ENCODE assay signal across 8 mouse cellular contexts in genomic region chr15:101224006-101224906, GRCm38 (mm10). TPM values are rescaled to one million over a fixed set of nuclear protein-coding genes. Genes with fewer than 3 reads are reported as not detected.
DNase-seq lines count a peak whose midpoint lies in the region; ATAC-seq and TF ChIP-seq lines count a peak whose summit lies in the region.

Gene Grasp (plus strand): TSS chr15:101224188.

- no peaks in the 10 kb centered on the region for H3K79me2 ChIP-seq in C2C12 (ENCODE audit: control insufficient read depth, insufficient read depth)

- peak; percentile 78 for ATAC-seq in forebrain, embryonic 12.5 days (ENCODE audit: low FRiP score)
- peak; percentile 90 for ATAC-seq in heart, embryonic 16.5 days (replicated peaks; ENCODE audit: extremely low read depth, insufficient read depth, low FRiP score)
- ATAC-seq in liver, embryonic 15.5 days (ENCODE audit: insufficient read depth): peak; percentile 61
- ATAC-seq in neural tube, embryonic 11.5 days (ENCODE audit: insufficient read depth, low FRiP score, low TSS enrichment): peak; percentile 62
- ATAC-seq in stomach, embryonic 15.5 days (ENCODE audit: insufficient read depth, low FRiP score, low read depth): peak; percentile 85

- peaks cover under 1% of the 10 kb centered on the region for H3K36me3 ChIP-seq in C2C12 (ENCODE audit: control insufficient read depth, insufficient read depth)
- H3K36me3 ChIP-seq in forebrain, embryonic 12.5 days (replicated peaks): peaks cover 7% of the 10 kb centered on the region
- peaks cover 6% of the 10 kb centered on the region; the same call in 1 of the 2 replicates for H3K36me3 ChIP-seq in heart, embryonic 16.5 days (ENCODE audit: control insufficient read depth, insufficient read depth)
- H3K36me3 ChIP-seq in liver, embryonic 15.5 days (replicated peaks): no peaks in the 10 kb centered on the region
- H3K36me3 ChIP-seq in neural tube, embryonic 11.5 days (ENCODE audit: control insufficient read depth, insufficient read depth, low read length): peaks cover 2% of the 10 kb centered on the region; the same call in 1 of the 2 replicates
- H3K36me3 ChIP-seq in stomach, embryonic 15.5 days: 0 out of 2 replicates have a peak, but pooled peaks cover under 1% of the 10 kb centered on the region

- no peaks in the 10 kb centered on the region for H3K79me3 ChIP-seq in C2C12 (ENCODE audit: low read depth)

- TF ChIP-seq POLR2A in bone marrow macrophage, adult 2 months (IDR thresholded peaks at IDR 0.05; ENCODE audit: borderline replicate concordance, low read depth, low read length): 0 out of 2 replicates have a peak, but pooled peaks have one; percentile 13

- H3K9me3 ChIP-seq in forebrain, embryonic 12.5 days: no peaks in the 10 kb centered on the region
- H3K9me3 ChIP-seq in heart, embryonic 16.5 days (replicated peaks; ENCODE audit: control insufficient read depth, low read length): no peaks in the 10 kb centered on the region
- no peaks in the 10 kb centered on the region for H3K9me3 ChIP-seq in liver, embryonic 15.5 days (replicated peaks)
- no peaks in the 10 kb centered on the region for H3K9me3 ChIP-seq in neural tube, embryonic 11.5 days (ENCODE audit: control insufficient read depth, low read length)
- H3K9me3 ChIP-seq in stomach, embryonic 15.5 days: no peaks in the 10 kb centered on the region

- peak within 1 kb of the TSS; percentile 80 for H3K9ac ChIP-seq in forebrain, embryonic 12.5 days
- H3K9ac ChIP-seq in heart, embryonic 16.5 days (ENCODE audit: low read length): peak within 1 kb of the TSS; percentile 94
- peak within 1 kb of the TSS; percentile 27; the same call in 1 of the 2 replicates for H3K9ac ChIP-seq in liver, embryonic 15.5 days
- peak within 1 kb of the TSS; percentile 62 for H3K9ac ChIP-seq in neural tube, embryonic 11.5 days (ENCODE audit: low read length)
- H3K9ac ChIP-seq in stomach, embryonic 15.5 days: peak within 1 kb of the TSS; percentile 76

- peak; percentile 91 to 93 for DNase-seq in kidney, postnatal 25 days
- DNase-seq in neural tube, embryonic 11.5 days (ENCODE audit: low spot score): peak; percentile 82

- H3ac ChIP-seq in C2C12 (ENCODE audit: control insufficient read depth, insufficient read length, low read depth): peak within 1 kb of the TSS; percentile 93

- under 1% methylated on average over 74 of the region's 77 CpGs for WGBS in forebrain, embryonic 12.5 days
- WGBS in heart, embryonic 16.5 days: under 1% methylated on average over 74 of the region's 77 CpGs
- under 1% methylated on average over 67 of the region's 77 CpGs for WGBS in liver, embryonic 15.5 days (ENCODE audit: insufficient replicate concordance)
- under 1% methylated on average over 67 of the region's 77 CpGs for WGBS in neural tube, embryonic 11.5 days
- under 1% methylated on average over 73 of the region's 77 CpGs for WGBS in stomach, embryonic 15.5 days

- H3K27me3 ChIP-seq in C2C12 (ENCODE audit: control insufficient read depth, insufficient read depth, insufficient read length): no peaks in the 10 kb centered on the region
- peaks cover 22% of the 10 kb centered on the region for H3K27me3 ChIP-seq in forebrain, embryonic 12.5 days
- H3K27me3 ChIP-seq in heart, embryonic 16.5 days (ENCODE audit: control insufficient read depth, insufficient read depth, low read length): peaks cover 11% of the 10 kb centered on the region
- peaks cover 62% of the 10 kb centered on the region for H3K27me3 ChIP-seq in liver, embryonic 15.5 days
- H3K27me3 ChIP-seq in neural tube, embryonic 11.5 days (ENCODE audit: control insufficient read depth, insufficient read depth, low read length): no peaks in the 10 kb centered on the region
- no peaks in the 10 kb centered on the region for H3K27me3 ChIP-seq in stomach, embryonic 15.5 days (replicated peaks)

- peaks cover 23% of the 10 kb centered on the region for H3K4me1 ChIP-seq in bone marrow macrophage, adult 2 months (ENCODE audit: control insufficient read depth, insufficient read depth, low read length)
- peaks cover 59% of the 10 kb centered on the region for H3K4me1 ChIP-seq in forebrain, embryonic 12.5 days
- peaks cover 27% of the 10 kb centered on the region for H3K4me1 ChIP-seq in heart, embryonic 16.5 days (ENCODE audit: control insufficient read depth, insufficient read depth, low read length)
- H3K4me1 ChIP-seq in liver, embryonic 15.5 days (replicated peaks): peaks cover 14% of the 10 kb centered on the region
- peaks cover 22% of the 10 kb centered on the region for H3K4me1 ChIP-seq in neural tube, embryonic 11.5 days (ENCODE audit: control insufficient read depth, insufficient read depth, low read length)
- peaks cover 70% of the 10 kb centered on the region for H3K4me1 ChIP-seq in stomach, embryonic 15.5 days

- TF ChIP-seq CTCF in C2C12 (IDR thresholded peaks at IDR 0.05; ENCODE audit: control insufficient read depth, insufficient read depth, insufficient read length): no peak
- TF ChIP-seq CTCF in bone marrow macrophage, adult 2 months (IDR thresholded peaks at IDR 0.05; ENCODE audit: low read depth, low read length): no peak

- H3K4me2 ChIP-seq in forebrain, embryonic 12.5 days: peak within 1 kb of the TSS; percentile 94
- peak within 1 kb of the TSS; percentile 88 for H3K4me2 ChIP-seq in heart, embryonic 16.5 days (ENCODE audit: low read depth, low read length)
- H3K4me2 ChIP-seq in liver, embryonic 15.5 days: peak within 1 kb of the TSS; percentile 73
- H3K4me2 ChIP-seq in neural tube, embryonic 11.5 days (ENCODE audit: low read depth): peak within 1 kb of the TSS; percentile 81
- peak within 1 kb of the TSS; percentile 88 for H3K4me2 ChIP-seq in stomach, embryonic 15.5 days

- H3K4me3 ChIP-seq in C2C12 (ENCODE audit: insufficient read depth, poor library complexity, severe bottlenecking): peak within 1 kb of the TSS; percentile 81
- peak within 1 kb of the TSS; percentile 87 for H3K4me3 ChIP-seq in bone marrow macrophage, adult 2 months (ENCODE audit: insufficient read depth, low read length)
- H3K4me3 ChIP-seq in forebrain, embryonic 12.5 days (replicated peaks): peak within 1 kb of the TSS; percentile 72
- peak within 1 kb of the TSS; percentile 90 for H3K4me3 ChIP-seq in heart, embryonic 16.5 days (ENCODE audit: low read length)
- peak within 1 kb of the TSS; percentile 56 for H3K4me3 ChIP-seq in liver, embryonic 15.5 days (replicated peaks)
- H3K4me3 ChIP-seq in neural tube, embryonic 11.5 days (ENCODE audit: low read depth, low read length): peak within 1 kb of the TSS; percentile 49
- peak within 1 kb of the TSS; percentile 84 for H3K4me3 ChIP-seq in stomach, embryonic 15.5 days (replicated peaks)

- H3K27ac ChIP-seq in bone marrow macrophage, adult 2 months (ENCODE audit: insufficient read depth, low read depth, low read length): no peak within 1 kb of the TSS
- 0 out of 2 replicates have a peak within 1 kb of the TSS, but pooled peaks have one; percentile 50 for H3K27ac ChIP-seq in forebrain, embryonic 12.5 days
- H3K27ac ChIP-seq in heart, embryonic 16.5 days (ENCODE audit: low read length): peak within 1 kb of the TSS; percentile 86
- 0 out of 2 replicates have a peak within 1 kb of the TSS, but pooled peaks have one; percentile 19 for H3K27ac ChIP-seq in liver, embryonic 15.5 days (replicated peaks)
- peak within 1 kb of the TSS; percentile 49; the same call in 1 of the 2 replicates for H3K27ac ChIP-seq in neural tube, embryonic 11.5 days (ENCODE audit: low read depth, low read length)
- peak within 1 kb of the TSS; percentile 93 for H3K27ac ChIP-seq in stomach, embryonic 15.5 days

TF ChIP-seq in C2C12, 6 proteins besides CTCF, POLR2A, EP300 and RAD21:
- TF ChIP-seq FOSL1 (IDR thresholded peaks at IDR 0.05; ENCODE audit: insufficient read depth, low read length, poor library complexity, severe bottlenecking): no peak
- no peak for TF ChIP-seq CEBPB (IDR thresholded peaks at IDR 0.05; ENCODE audit: low read depth)
- TF ChIP-seq MAX (IDR thresholded peaks at IDR 0.05): peak; percentile 12
- TF ChIP-seq USF1 (IDR thresholded peaks at IDR 0.05; ENCODE audit: low read depth): no peak
- TF ChIP-seq MYOG (IDR thresholded peaks at IDR 0.05; ENCODE audit: control insufficient read depth, extremely low read depth, insufficient read length): no peak
- no peak for TF ChIP-seq MYOD1 (IDR thresholded peaks at IDR 0.05; ENCODE audit: control insufficient read depth, insufficient read length, low read depth)
TF ChIP-seq in C2C12: peak in this region for 1.

RNA-seq across cellular contexts. Expression of gene Grasp, which starts in this region (rescaled TPM):
- 7.1 TPM for polyA plus RNA-seq in C2C12 (2012; fragmentation: generic; extraction: Trizol)
- 0.40 TPM in 1 of 2 replicates, not detected in the other for polyA plus RNA-seq in bone marrow macrophage, adult 2 months (2012; ENCODE audit: insufficient read depth, insufficient read length, missing spikeins)
- polyA plus RNA-seq in forebrain, embryonic 12.5 days (2016; fragmentation: Nextera tagmentation; extraction: Ambion mirVana): 4.1 and 4.7 TPM in 2 replicates
- polyA plus RNA-seq in heart, embryonic 16.5 days (2015; fragmentation: Nextera tagmentation; extraction: Ambion mirVana): 3.1 and 3.4 TPM in 2 replicates
- 0.37 and 0.46 TPM in 2 replicates for polyA plus RNA-seq in liver, embryonic 15.5 days (2015; fragmentation: Nextera tagmentation; extraction: Ambion mirVana)
- 6.6 TPM in 2 replicates for polyA plus RNA-seq in neural tube, embryonic 11.5 days (2014; fragmentation: Nextera tagmentation; extraction: Ambion mirVana)
- 6.0 and 7.3 TPM in 2 replicates for polyA plus RNA-seq in stomach, embryonic 15.5 days (2015; fragmentation: Nextera tagmentation; extraction: Ambion mirVana)

Comparison
In these comparisons a context has a peak if more than half of its experiments do, and no peak if none do; other contexts are left out.
1. Peak in ATAC-seq, H3K4me3 ChIP-seq, H3K27ac ChIP-seq, H3K9ac ChIP-seq and H3K4me2 ChIP-seq in liver, embryonic 15.5 days; RNA of the gene not detected or under 1 TPM.
2. H3K9ac ChIP-seq: peak in every context shown above with its lines; median percentile 94 in heart, embryonic 16.5 days; 80 in forebrain, embryonic 12.5 days; 76 in stomach, embryonic 15.5 days; 62 in neural tube, embryonic 11.5 days; 27 in liver, embryonic 15.5 days.